Comparison of ENCODE assay signal across 9 mouse cellular contexts in the genomic region with DNA sequence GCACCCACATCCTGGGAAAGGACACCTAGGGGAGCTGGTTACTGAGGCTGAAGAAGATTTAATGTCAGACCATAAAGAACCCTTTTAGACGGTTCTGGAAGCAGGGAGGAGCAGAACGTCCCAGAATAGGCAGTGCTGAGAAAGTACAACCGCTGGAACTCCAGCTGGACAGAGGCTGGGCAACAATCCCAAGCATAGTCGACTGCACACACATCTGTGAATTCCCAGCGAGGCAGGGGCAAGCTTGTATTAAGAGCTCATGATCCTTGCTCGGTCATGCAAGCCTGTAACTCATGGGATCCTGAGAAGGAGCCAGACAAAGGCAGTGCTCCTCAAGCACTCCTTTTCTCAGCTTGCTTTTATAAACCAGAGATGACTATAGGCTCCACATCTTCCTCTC.
DNase-seq lines count a peak whose midpoint lies in the region; ATAC-seq and TF ChIP-seq lines count a peak whose summit lies in the region.
"Had no signal": no experiment of that assay in that cellular context is flagged by ENCODE, and none has a peak within 500 bp of the region (broad histone marks: within the 10 kb centered on the region; RNA-seq: fewer than 3 reads in every experiment).

No protein-coding gene starts in this region.

- 0 out of 2 replicates have a peak, but pooled peaks cover 3% of the 10 kb centered on the region for H3K4me1 ChIP-seq in lung, embryonic 14.5 days (ENCODE audit: insufficient read depth)
- H3K4me1 ChIP-seq in lung, adult 2 months (ENCODE audit: control insufficient read depth, insufficient read depth, low read length): no peaks in the 10 kb centered on the region
- H3K4me1 ChIP-seq in kidney, postnatal 0 days (replicated peaks; ENCODE audit: insufficient read depth, low read length): peaks cover 5% of the 10 kb centered on the region
- H3K4me1 ChIP-seq in stomach, embryonic 14.5 days (ENCODE audit: control insufficient read depth, insufficient read depth, low read length): peaks cover 9% of the 10 kb centered on the region; the same call in 1 of the 2 replicates

- peaks cover 79% of the 10 kb centered on the region for H3K36me3 ChIP-seq in lung, embryonic 14.5 days (ENCODE audit: insufficient read depth)
- 0 out of 2 replicates have a peak, but pooled peaks cover 8% of the 10 kb centered on the region for H3K36me3 ChIP-seq in kidney, postnatal 0 days (ENCODE audit: insufficient read depth, low read length)
- H3K36me3 ChIP-seq in stomach, embryonic 14.5 days (ENCODE audit: control insufficient read depth, insufficient read depth, low read length): peaks cover 38% of the 10 kb centered on the region

- peak; percentile 73 for DNase-seq in lung, embryonic 14.5 days
- DNase-seq in lung, adult 2 months: no peak
- peak; percentile 98 for DNase-seq in heart, adult 11 months
- DNase-seq in kidney, postnatal 0 days (ENCODE audit: low spot score): peak; percentile 80
- no peak for DNase-seq in layer of hippocampus, adult 11-12 months (ENCODE audit: low spot score)
- no peak for DNase-seq in adrenal gland, adult 18-20 months (ENCODE audit: low spot score in 2 of 2)
- DNase-seq in frontal cortex, postnatal 25 days (ENCODE audit: low spot score in 2 of 2): no peak
- DNase-seq: cerebellum, adult 18-20 months had no signal

- 43% methylated on average over 6 of the region's 6 CpGs for WGBS in lung, embryonic 14.5 days
- WGBS in lung, adult 2 months: 56% methylated on average over 6 of the region's 6 CpGs
- WGBS in kidney, postnatal 0 days: 21% methylated on average over 6 of the region's 6 CpGs
- 32% methylated on average over 6 of the region's 6 CpGs for WGBS in stomach, embryonic 14.5 days

- H3K4me3 ChIP-seq in lung, embryonic 14.5 days (ENCODE audit: low read depth, low read length): no peak overlapping the region
- no peak overlapping the region for H3K4me3 ChIP-seq in lung, adult 2 months (replicated peaks; ENCODE audit: extremely low read depth, low read depth, low read length)
- H3K4me3 ChIP-seq in kidney, postnatal 0 days (replicated peaks; ENCODE audit: low read depth, low read length): no peak overlapping the region
- no peak overlapping the region for H3K4me3 ChIP-seq in stomach, embryonic 14.5 days (ENCODE audit: low read depth, low read length)

- H3K4me2 ChIP-seq in lung, embryonic 14.5 days: no peak overlapping the region
- H3K4me2 ChIP-seq in kidney, postnatal 0 days (ENCODE audit: low read length): no peak overlapping the region
- no peak overlapping the region for H3K4me2 ChIP-seq in stomach, embryonic 14.5 days (replicated peaks; ENCODE audit: low read depth, low read length)

- H3K27me3 ChIP-seq in lung, embryonic 14.5 days (ENCODE audit: insufficient read depth, low read length): no peaks in the 10 kb centered on the region
- H3K27me3 ChIP-seq in kidney, postnatal 0 days (ENCODE audit: insufficient read depth, low read length): no peaks in the 10 kb centered on the region
- no peaks in the 10 kb centered on the region for H3K27me3 ChIP-seq in stomach, embryonic 14.5 days (ENCODE audit: control insufficient read depth, insufficient read depth, low read length)

- TF ChIP-seq POLR2A in lung, adult 2 months (IDR thresholded peaks at IDR 0.05; ENCODE audit: borderline replicate concordance, extremely low read depth, low read depth, low read length): no peak

- H3K27ac ChIP-seq in lung, embryonic 14.5 days (ENCODE audit: low read depth): peak overlapping the region; percentile 78
- H3K27ac ChIP-seq in kidney, postnatal 0 days: peak overlapping the region; percentile 54
- H3K27ac ChIP-seq in stomach, embryonic 14.5 days (ENCODE audit: low read length): peak overlapping the region; percentile 87

- no peak for ATAC-seq in lung, embryonic 14.5 days (ENCODE audit: insufficient read depth)
- 0 out of 2 replicates have a peak, but pooled peaks have one; percentile 34 for ATAC-seq in kidney, postnatal 0 days (replicated peaks; ENCODE audit: low FRiP score, low read depth)
- ATAC-seq in stomach, embryonic 14.5 days (ENCODE audit: insufficient number of reproducible peaks, insufficient read depth, low FRiP score, low read depth): peak; percentile 47; the same call in 1 of the 2 replicates

- H3K9me3 ChIP-seq in lung, embryonic 14.5 days (ENCODE audit: low read depth, low read length): no peaks in the 10 kb centered on the region
- no peaks in the 10 kb centered on the region for H3K9me3 ChIP-seq in kidney, postnatal 0 days (replicated peaks; ENCODE audit: low read length)
- no peaks in the 10 kb centered on the region for H3K9me3 ChIP-seq in stomach, embryonic 14.5 days (ENCODE audit: control insufficient read depth, low read depth, low read length)

- no peak overlapping the region; the same call in 1 of the 2 replicates for H3K9ac ChIP-seq in lung, embryonic 14.5 days
- no peak overlapping the region for H3K9ac ChIP-seq in kidney, postnatal 0 days (ENCODE audit: low read depth, low read length)
- H3K9ac ChIP-seq in stomach, embryonic 14.5 days (replicated peaks; ENCODE audit: low read depth, low read length): no peak overlapping the region

- TF ChIP-seq CTCF in lung, embryonic 14.5 days (IDR thresholded peaks at IDR 0.05; ENCODE audit: low read depth): no peak
- no peak for TF ChIP-seq CTCF in lung, adult 2 months (IDR thresholded peaks at IDR 0.05; ENCODE audit: insufficient read depth, low read length)
- TF ChIP-seq CTCF in kidney, postnatal 0 days (IDR thresholded peaks at IDR 0.05; ENCODE audit: low read depth): no peak

Comparison
In these comparisons a context has a peak if more than half of its experiments do, and no peak if none do; other contexts are left out.
1. DNase-seq: peak in lung, embryonic 14.5 days (single experiment), heart, adult 11 months (single experiment) and kidney, postnatal 0 days (single experiment); none in lung, adult 2 months (single experiment), layer of hippocampus, adult 11-12 months (single experiment), adrenal gland, adult 18-20 months (0 of 2) and frontal cortex, postnatal 25 days (0 of 2).
2. Peak in every context shown above with its lines, with median percentiles within 50 percentile points of each other: H3K27ac ChIP-seq.